Mouse (Mus musculus) cerebellum, adult 2 months (tissue): ENCODE data around the gene Tnrc6a. TPM values are rescaled to one million over a fixed set of nuclear protein-coding genes. Genes with fewer than 3 reads are reported as not detected.
"Not testable (repeated sequence)": the region's sequence is repeated elsewhere in the genome, so short reads cannot be mapped to it uniquely, and the experiment has no call there.

Source experiments
- DNase-seq, 2 experiments: peaks; one replicate each; pipeline ENCODE4 v3.0.0; 2021
- H3K27ac ChIP-seq: fragments of 200-500 bp; 2 replicates; pipeline ENCODE4 v1.5.1; 2012; ENCODE audit warnings: low read length, control low read depth, inconsistent platforms; ENCODE audit not compliant: insufficient read depth
- H3K27me3 ChIP-seq: fragments of 200-500 bp; 2 replicates; pipeline ENCODE4 v1.6.1; 2012; ENCODE audit warnings: inconsistent platforms, mild to moderate bottlenecking, low read length, moderate library complexity; ENCODE audit not compliant: control insufficient read depth, insufficient read depth
- H3K4me1 ChIP-seq: fragments of 200-500 bp; 2 replicates; pipeline ENCODE4 v1.6.1; 2011; ENCODE audit warnings: low read length; ENCODE audit not compliant: control insufficient read depth, insufficient read depth
- H3K4me3 ChIP-seq: fragments of 200-500 bp; replicated peaks from 2 replicates; pipeline ENCODE3; 2011; ENCODE audit warnings: mild to moderate bottlenecking, low read depth, low read length, control low read depth; ENCODE audit not compliant: insufficient read depth
- CTCF ChIP-seq: fragments of 200-500 bp; IDR thresholded peaks from 2 replicates; pipeline ENCODE4 v1.5.1; 2011; ENCODE audit warnings: low read depth, mild to moderate bottlenecking, control low read depth, low read length, moderate library complexity, borderline replicate concordance; ENCODE audit not compliant: insufficient read depth
- POLR2A ChIP-seq: fragments of 200-500 bp; IDR thresholded peaks from 2 replicates; pipeline ENCODE4 v1.6.1; 2011; ENCODE audit warnings: low read length, control low read depth, borderline replicate concordance; ENCODE audit not compliant: insufficient read depth
- WGBS: fragments of 180-500 bp; shearing (Covaris S2); methylation state at CpG from one replicate; pipeline ENCODE4 v1.1.7; 2018; 5-methylcytosine and 5-hydroxymethylcytosine counted together
- polyA plus RNA-seq: library from polyadenylated mRNA; depleted of rRNA; stranded (reverse); fragments of >200 nt; gene quantifications from 2 replicates; pipeline ENCODE4 v1.2.3, GENCODE M21; 2012

The Tnrc6a gene
- polyA plus RNA-seq, 1 experiment, result 91.0 TPM

GRCm38 (mm10) chr7:123097891-123098750 is 25.6 kb upstream of the Tnrc6a start:
- Histone ChIP-seq H3K27ac (peak overlapping the region; percentile 3; the same call in 1 of the 2 replicates), H3K4me1 (peaks cover 4% of the 10 kb centered on the region; the same call in 1 of the 2 replicates), H3K27me3 (no peaks in the 10 kb centered on the region), H3K4me3 (no peak overlapping the region)
- 34% methylated on average over 16 of the region's 16 CpGs for WGBS
- DNase-seq, result peak; percentile 40 to 41
- TF ChIP-seq POLR2A (no peak), CTCF (no peak)

- no peaks in the 10 kb centered on the region for H3K27me3 ChIP-seq
- peaks cover 4% of the 10 kb centered on the region; the same call in 1 of the 2 replicates for H3K4me1 ChIP-seq
- TF ChIP-seq CTCF (no peak), POLR2A (no peak)
- no peak for DNase-seq
- H3K27ac ChIP-seq, result no peak overlapping the region
- WGBS, result 91% methylated on average over 3 of the region's 3 CpGs
- no peak overlapping the region for H3K4me3 ChIP-seq
Observed at GRCm38 (mm10) chr7:123101295-123101694, 22.4 kb upstream of the Tnrc6a start.

GRCm38 (mm10) chr7:123105381-123105780 is 18.3 kb upstream of the Tnrc6a start:
- DNase-seq, H3K4me3 ChIP-seq, H3K27me3 ChIP-seq, H3K27ac ChIP-seq, H3K4me1 ChIP-seq: not testable (repeated sequence)
- 4% methylated on average over 1 of the region's 1 CpGs for WGBS

GRCm38 (mm10) chr7:123105906-123106305 is 17.8 kb upstream of the Tnrc6a start:
- H3K27ac ChIP-seq, result no peak overlapping the region
- 50% methylated on average over 1 of the region's 1 CpGs for WGBS
- no peak overlapping the region for H3K4me3 ChIP-seq
- no peaks in the 10 kb centered on the region for H3K27me3 ChIP-seq
- H3K4me1 ChIP-seq, result no peaks in the 10 kb centered on the region
- no peak for DNase-seq
- TF ChIP-seq CTCF (no peak), POLR2A (no peak)

DNA sequence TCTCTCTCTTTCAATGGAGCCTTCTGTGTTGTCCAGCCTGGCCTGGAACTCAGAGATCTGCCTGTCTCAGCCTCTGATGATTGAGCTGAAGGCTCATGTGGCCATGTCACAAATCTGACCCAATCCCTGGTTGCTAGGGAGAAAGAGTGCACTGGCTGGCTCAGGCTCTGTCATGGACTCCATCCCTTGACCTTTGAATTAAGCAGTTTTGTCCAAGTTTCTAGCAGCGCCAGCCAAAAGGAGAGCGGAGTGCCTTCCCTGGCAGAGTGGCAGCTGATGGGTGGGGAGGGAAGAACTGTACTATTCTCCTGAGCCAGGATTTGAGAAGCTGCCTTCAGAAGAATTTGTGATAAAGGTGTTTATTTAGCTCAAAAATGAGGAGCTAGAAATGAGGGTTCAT is 17.4 kb upstream of the Tnrc6a start:
- no peak overlapping the region for H3K27ac ChIP-seq
- TF ChIP-seq POLR2A (no peak), CTCF (no peak)
- H3K27me3 ChIP-seq, result no peaks in the 10 kb centered on the region
- H3K4me1 ChIP-seq, result no peaks in the 10 kb centered on the region
- 75% methylated on average over 2 of the region's 2 CpGs for WGBS
- no peak for DNase-seq
- no peak overlapping the region for H3K4me3 ChIP-seq

DNA sequence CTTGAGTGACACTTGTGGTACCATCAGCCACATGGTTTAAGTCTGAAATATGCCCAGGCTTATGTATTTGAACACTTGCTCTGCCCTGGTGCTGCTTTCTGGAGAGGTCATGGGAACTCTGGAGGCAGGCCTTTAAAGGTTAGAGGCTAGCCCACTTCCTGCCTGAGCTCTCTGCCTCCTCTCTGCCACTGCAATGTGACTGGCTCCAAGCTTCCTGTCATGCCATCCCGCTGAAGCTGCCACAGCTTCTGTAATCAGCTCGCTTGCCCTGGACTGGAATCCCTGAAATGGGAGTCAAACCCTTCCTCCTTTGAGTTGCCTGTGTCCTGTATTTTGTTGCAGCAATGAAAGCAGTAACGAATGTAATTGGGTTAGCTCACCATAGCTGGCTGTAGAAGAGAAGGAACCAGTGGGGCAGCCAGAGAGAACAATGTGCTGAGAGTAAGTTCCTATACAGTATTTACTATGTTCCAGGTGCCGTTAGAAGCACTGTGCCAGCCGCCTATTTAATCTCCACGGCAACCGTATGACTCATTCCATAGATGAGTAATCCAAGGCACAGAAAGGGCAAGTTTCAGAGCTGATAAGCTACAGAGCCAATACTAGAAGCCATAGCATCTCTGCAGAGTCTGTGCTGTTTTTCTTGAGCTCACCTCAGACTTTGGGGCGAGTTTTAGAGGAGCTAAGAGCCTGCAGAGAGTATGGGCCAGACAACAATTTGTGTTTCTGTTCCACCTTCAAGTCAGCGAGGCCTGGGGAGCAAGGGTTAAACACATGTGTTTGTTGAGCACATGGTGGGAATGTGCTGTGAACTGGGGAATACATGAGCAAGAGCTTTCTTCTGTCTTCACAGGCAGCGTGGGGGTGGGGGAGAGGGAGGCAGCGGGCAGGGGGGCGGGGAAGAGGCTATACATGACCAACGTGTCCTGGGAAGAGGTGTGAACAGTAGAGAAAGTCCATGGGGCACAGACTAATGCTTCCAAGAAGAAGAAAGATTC is 15.3 kb upstream of the Tnrc6a start:
- Histone ChIP-seq H3K4me1 (no peaks in the 10 kb centered on the region), H3K4me3 (no peak overlapping the region), H3K27me3 (no peaks in the 10 kb centered on the region), H3K27ac (no peak overlapping the region)
- 60% methylated on average over 13 of the region's 13 CpGs for WGBS
- TF ChIP-seq POLR2A, result no peak
- TF ChIP-seq CTCF, result no peak
- DNase-seq, result peak in 1 of 2 experiments; percentile 37

GRCm38 (mm10) chr7:123109361-123110000 is 14.2 kb upstream of the Tnrc6a start:
- 90% methylated on average over 7 of the region's 7 CpGs for WGBS
- Histone ChIP-seq H3K27ac (no peak overlapping the region), H3K4me1 (no peaks in the 10 kb centered on the region), H3K27me3 (no peaks in the 10 kb centered on the region), H3K4me3 (no peak overlapping the region)
- no peak for TF ChIP-seq POLR2A
- TF ChIP-seq CTCF, result no peak
- DNase-seq, result no peak
